In the genomic region with DNA sequence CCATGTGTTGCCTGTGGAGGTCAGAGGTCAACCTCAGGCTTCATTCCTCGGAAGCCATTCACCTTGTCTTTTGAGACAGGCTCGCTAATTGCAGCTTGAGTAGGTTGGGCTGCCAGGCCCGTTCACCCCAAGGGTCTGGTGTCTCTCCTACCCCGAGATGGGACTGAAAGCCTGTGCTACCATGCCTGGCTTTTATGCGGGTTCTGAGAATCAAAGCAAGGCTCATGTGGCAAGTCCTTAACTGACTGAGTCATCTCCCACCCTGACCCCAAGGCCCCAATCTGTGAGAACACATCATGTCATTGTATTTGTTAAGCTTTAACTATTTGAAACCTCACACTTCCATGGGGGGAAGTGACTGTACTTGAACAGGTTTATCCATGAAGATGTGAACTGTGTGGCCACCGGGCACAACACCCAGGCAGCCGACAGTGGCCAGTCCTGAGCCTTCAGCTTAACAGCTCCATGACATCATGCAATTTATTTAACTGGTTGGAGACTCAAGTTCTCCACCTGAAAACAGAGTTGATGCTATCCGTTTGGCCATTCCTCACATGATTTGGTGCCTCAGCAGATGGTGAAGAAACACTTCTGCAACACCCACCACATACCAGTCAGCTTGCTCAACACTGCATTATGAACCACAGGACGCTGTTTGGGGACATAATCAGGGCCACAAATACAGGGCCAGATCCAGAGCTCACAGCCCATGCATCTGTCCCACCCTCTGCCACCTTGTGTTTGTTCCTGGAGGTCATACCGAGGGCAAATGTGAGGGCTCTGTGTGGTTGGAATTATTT, we compare ENCODE assay signal across 24 mouse cellular contexts.
DNase-seq lines count a peak whose midpoint lies in the region; ATAC-seq lines count a peak whose summit lies in the region.
"Had no signal": no experiment of that assay in that cellular context is flagged by ENCODE, and none has a peak within 500 bp of the region (broad histone marks: within the 10 kb centered on the region; RNA-seq: fewer than 3 reads in every experiment).

No protein-coding gene starts in this region.

- DNase-seq in embryo, embryonic 10 days (ENCODE audit: low spot score) = peak; percentile 13
- DNase-seq in embryo, embryonic 10.5 days (ENCODE audit: low spot score) = no peak
- DNase-seq in 3134 (ENCODE audit: extremely low read depth, insufficient read length, low spot score) (peak; percentile 30), NIH3T3 (ENCODE audit: low read depth) (peak; percentile 12)
- DNase-seq in testis, postnatal 10 days (ENCODE audit: low spot score) = no peak
- DNase-seq: cerebellum, adult 9-11 months; gastrocnemius, postnatal 25 days; kidney, adult 11 months; kidney, postnatal 10 days; right cerebral cortex, postnatal 14 days; thymus, adult 18-20 months; thymus, postnatal 4 days had no signal

- WGBS in intestine, embryonic 16.5 days = 66% methylated on average over 10 of the region's 10 CpGs

- no peak overlapping the region for H3K4me3 ChIP-seq in intestine, embryonic 16.5 days (ENCODE audit: low read length)
- H3K4me3 ChIP-seq: forebrain, embryonic 13.5 days; heart, embryonic 13.5 days; layer of hippocampus, adult 2 months; limb, embryonic 15.5 days; megakaryocyte, embryonic 14.5 days; midbrain, embryonic 15.5 days; neural tube, embryonic 15.5 days had no signal

- no peak overlapping the region for H3K9ac ChIP-seq in intestine, embryonic 16.5 days (ENCODE audit: low read depth, low read length)
- H3K9ac ChIP-seq: forebrain, embryonic 13.5 days; heart, embryonic 13.5 days; limb, embryonic 15.5 days; midbrain, embryonic 15.5 days; neural tube, embryonic 15.5 days had no signal

- no peaks in the 10 kb centered on the region for H3K9me3 ChIP-seq in intestine, embryonic 16.5 days (ENCODE audit: control insufficient read depth, low read length)
- H3K9me3 ChIP-seq: heart, embryonic 13.5 days; limb, embryonic 15.5 days; midbrain, embryonic 15.5 days; neural tube, embryonic 15.5 days had no signal

- H3K27ac ChIP-seq in intestine, embryonic 16.5 days (ENCODE audit: low read length) = no peak overlapping the region
- H3K27ac ChIP-seq: forebrain, embryonic 13.5 days; heart, embryonic 13.5 days; layer of hippocampus, adult 2 months; limb, embryonic 15.5 days; midbrain, embryonic 15.5 days; neural tube, embryonic 15.5 days had no signal

- no peak overlapping the region for H3K4me2 ChIP-seq in intestine, embryonic 16.5 days (ENCODE audit: low read depth, low read length)
- H3K4me2 ChIP-seq: forebrain, embryonic 13.5 days; heart, embryonic 13.5 days; limb, embryonic 15.5 days; midbrain, embryonic 15.5 days; neural tube, embryonic 15.5 days had no signal

- no peaks in the 10 kb centered on the region for H3K27me3 ChIP-seq in intestine, embryonic 16.5 days (replicated peaks; ENCODE audit: control insufficient read depth, insufficient read depth, low read length)
- H3K27me3 ChIP-seq: forebrain, embryonic 13.5 days; heart, embryonic 13.5 days; limb, embryonic 15.5 days; megakaryocyte, embryonic 14.5 days; midbrain, embryonic 15.5 days; neural tube, embryonic 15.5 days had no signal

- no peaks in the 10 kb centered on the region for H3K36me3 ChIP-seq in intestine, embryonic 16.5 days (ENCODE audit: control insufficient read depth, insufficient read depth, low read length)
- H3K36me3 ChIP-seq: heart, embryonic 13.5 days; limb, embryonic 15.5 days; midbrain, embryonic 15.5 days; neural tube, embryonic 15.5 days had no signal

- no peaks in the 10 kb centered on the region for H3K4me1 ChIP-seq in intestine, embryonic 16.5 days (ENCODE audit: control insufficient read depth, insufficient read depth, low read length)
- H3K4me1 ChIP-seq: forebrain, embryonic 13.5 days; limb, embryonic 15.5 days; megakaryocyte, embryonic 14.5 days; midbrain, embryonic 15.5 days; neural tube, embryonic 15.5 days had no signal

- peak; percentile 22 to 37; a peak in 1 of 4 replicates for ATAC-seq in hematopoietic stem cell, adult 5-6 weeks (replicated peaks in 1 of 2; ENCODE audit: insufficient read depth in 1 of 2, low FRiP score in 2 of 2, low TSS enrichment in 1 of 2, low read depth in 1 of 2, poor library complexity in 2 of 2, severe bottlenecking in 2 of 2)
- ATAC-seq in intestine, embryonic 16.5 days = no peak
- ATAC-seq: activated CD4-positive, CD25-positive, alpha-beta regulatory T cell, adult 4 months; forebrain, embryonic 13.5 days; hindbrain, embryonic 16.5 days; lung, postnatal 0 days; midbrain, embryonic 15.5 days had no signal

Comparison
In these comparisons a context has a peak if more than half of its experiments do, and no peak if none do; other contexts are left out.
1. DNase-seq: peak in embryo, embryonic 10 days (single experiment), 3134 (single experiment) and NIH3T3 (single experiment); none in embryo, embryonic 10.5 days (single experiment) and testis, postnatal 10 days (single experiment).